Mouse (Mus musculus) retina, postnatal 7 days (tissue): ENCODE data around the gene Tk1.
"Not testable (repeated sequence)": the region's sequence is repeated elsewhere in the genome, so short reads cannot be mapped to it uniquely, and the experiment has no call there.

ENCODE experiments used
- DNase-seq: peaks from one replicate; pipeline ENCODE4 v3.0.0-alpha.2; 2012; ENCODE audit warnings: low read depth, low spot score

Gene Tk1

GRCm38 (mm10) chr11:117790703-117791440 is 35.0 kb downstream of the Tk1 start:
- DNase-seq: no peak

- no peak for DNase-seq
Measured at GRCm38 (mm10) chr11:117790286-117790685, 35.6 kb downstream of the Tk1 start.

GRCm38 (mm10) chr11:117788481-117788880 is 37.4 kb downstream of the Tk1 start:
- not testable (repeated sequence) for DNase-seq

- DNase-seq: no peak
Measured at GRCm38 (mm10) chr11:117786294-117786693, 39.6 kb downstream of the Tk1 start.

GRCm38 (mm10) chr11:117783683-117784309 is 42.1 kb downstream of the Tk1 start:
- no peak for DNase-seq

- DNase-seq: peak; percentile 61
Measured at GRCm38 (mm10) chr11:117783089-117783488, 42.8 kb downstream of the Tk1 start.

GRCm38 (mm10) chr11:117782705-117783034 is 43.2 kb downstream of the Tk1 start:
- DNase-seq: no peak

GRCm38 (mm10) chr11:117781993-117782704 is 43.7 kb downstream of the Tk1 start, which contains the start of the genes Tmc8 and Tmc6:
Tmc8 (plus strand) TSS chr11:117782076.
Tmc6 (minus strand) TSS chr11:117782198.
- DNase-seq: no peak

- no peak for DNase-seq
Measured at GRCm38 (mm10) chr11:117781199-117781821, 44.6 kb downstream of the Tk1 start.

GRCm38 (mm10) chr11:117780582-117781111 is 45.2 kb downstream of the Tk1 start:
- DNase-seq: no peak

GRCm38 (mm10) chr11:117780199-117780515 is 45.7 kb downstream of the Tk1 start:
- no peak for DNase-seq

GRCm38 (mm10) chr11:117779434-117780198 is 46.3 kb downstream of the Tk1 start:
- no peak for DNase-seq

- no peak for DNase-seq
Measured at GRCm38 (mm10) chr11:117778851-117779433, 47.0 kb downstream of the Tk1 start.

GRCm38 (mm10) chr11:117778031-117778430 is 47.9 kb downstream of the Tk1 start:
- no peak for DNase-seq

GRCm38 (mm10) chr11:117777111-117777510 is 48.8 kb downstream of the Tk1 start:
- no peak for DNase-seq

- DNase-seq: no peak
Measured at GRCm38 (mm10) chr11:117776085-117776792, 49.7 kb downstream of the Tk1 start.

GRCm38 (mm10) chr11:117775540-117775939 is 50.4 kb downstream of the Tk1 start:
- DNase-seq: no peak

- no peak for DNase-seq
Measured at GRCm38 (mm10) chr11:117774925-117775324, 51.0 kb downstream of the Tk1 start.

GRCm38 (mm10) chr11:117772352-117772751 is 53.5 kb downstream of the Tk1 start:
- DNase-seq: no peak

GRCm38 (mm10) chr11:117770407-117770806 is 55.5 kb downstream of the Tk1 start:
- no peak for DNase-seq
